Mouse (Mus musculus): Measurements from ENCODE around the gene Ms4a15.
A peak's percentile ranks its signal among the peaks of the same experiment; 100 is the strongest.

Ms4a15 gene

DNA sequence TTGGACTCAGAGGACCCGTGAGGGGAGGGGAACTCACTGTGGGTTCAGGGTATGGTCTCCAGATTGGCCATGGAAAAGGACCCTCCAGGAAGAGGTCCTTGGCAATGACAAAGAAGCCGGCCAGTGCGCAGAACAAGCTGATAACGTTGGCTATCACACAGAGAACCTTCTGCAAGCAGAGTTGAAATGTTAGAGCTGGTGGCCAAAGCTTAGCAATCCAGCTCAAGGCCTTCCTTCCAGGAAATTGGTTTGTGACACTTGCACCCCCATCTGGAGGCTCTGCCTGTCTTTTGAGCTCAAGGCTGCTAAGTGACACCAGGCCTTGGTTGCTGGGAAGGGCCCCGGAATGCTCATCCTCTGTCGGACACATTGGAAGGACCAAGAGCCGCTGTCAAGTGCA is 27.3 kb downstream of the Ms4a15 start:
- no peak for DNase-seq (ENCODE audit: low read depth, low spot score)

DNA sequence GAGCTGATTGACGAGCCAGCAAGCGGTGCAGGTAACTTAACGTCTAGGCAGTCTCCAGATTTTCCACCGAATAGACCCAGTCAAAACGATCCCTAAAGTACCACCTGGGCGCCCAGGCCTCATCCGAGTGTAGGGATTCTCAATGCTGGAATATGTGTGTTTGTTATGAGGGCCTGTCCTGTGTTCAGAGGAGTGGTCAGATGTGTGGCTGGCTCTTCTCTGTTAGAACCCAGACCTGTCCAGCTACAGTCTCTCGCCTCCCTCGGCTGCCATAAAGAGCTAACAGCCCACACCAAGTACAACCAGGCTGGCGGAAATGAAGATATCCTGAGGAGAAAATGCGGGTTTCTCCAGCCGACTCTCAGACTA is 33.1 kb downstream of the Ms4a15 start:
- DNase-seq (ENCODE audit: low read depth, low spot score) = no peak

DNA sequence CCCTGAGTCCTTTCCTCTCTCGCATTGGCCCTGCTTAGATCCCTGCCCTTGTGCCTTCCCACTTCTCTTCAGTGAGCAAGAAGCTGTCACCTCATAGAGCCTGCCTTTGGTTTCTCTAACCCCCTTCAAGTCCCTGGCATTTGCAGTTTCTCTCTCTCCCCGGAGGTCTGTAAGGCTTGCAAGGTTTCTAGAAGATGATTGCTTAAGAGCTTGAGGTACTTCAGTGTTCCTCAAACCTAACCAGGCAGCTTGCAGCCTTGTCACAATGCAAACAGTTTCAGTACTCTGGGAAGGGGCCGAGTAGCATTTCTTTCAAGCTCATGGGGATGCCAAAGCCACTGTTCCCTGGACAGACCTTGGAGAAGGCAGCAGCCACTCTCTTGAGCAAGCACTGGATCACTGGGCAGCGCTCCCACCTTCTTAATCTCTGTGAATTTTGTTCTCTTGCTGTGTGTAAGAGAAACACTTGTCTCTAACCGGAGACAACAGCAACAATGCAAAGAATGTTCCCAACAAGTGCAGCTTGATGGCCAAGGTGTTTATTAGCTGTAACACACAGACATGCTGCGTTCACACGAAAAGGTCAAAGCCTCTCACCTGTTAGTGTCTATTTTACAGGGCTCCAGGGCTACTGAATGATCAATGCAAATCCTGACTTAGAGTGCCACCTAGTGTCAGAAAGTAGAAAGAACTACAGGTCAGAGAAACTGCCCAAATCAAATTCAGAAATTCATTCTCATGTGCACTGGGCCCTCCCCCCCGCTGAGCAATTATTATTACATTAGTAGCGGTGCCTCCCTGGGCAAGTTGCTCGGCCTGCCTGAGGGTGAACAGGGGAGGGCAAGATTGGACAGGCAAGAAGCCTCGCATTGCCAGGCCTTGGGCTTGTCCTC is 33.7 kb downstream of the Ms4a15 start:
- DNase-seq (ENCODE audit: low read depth, low spot score) = peak; percentile 75

DNA sequence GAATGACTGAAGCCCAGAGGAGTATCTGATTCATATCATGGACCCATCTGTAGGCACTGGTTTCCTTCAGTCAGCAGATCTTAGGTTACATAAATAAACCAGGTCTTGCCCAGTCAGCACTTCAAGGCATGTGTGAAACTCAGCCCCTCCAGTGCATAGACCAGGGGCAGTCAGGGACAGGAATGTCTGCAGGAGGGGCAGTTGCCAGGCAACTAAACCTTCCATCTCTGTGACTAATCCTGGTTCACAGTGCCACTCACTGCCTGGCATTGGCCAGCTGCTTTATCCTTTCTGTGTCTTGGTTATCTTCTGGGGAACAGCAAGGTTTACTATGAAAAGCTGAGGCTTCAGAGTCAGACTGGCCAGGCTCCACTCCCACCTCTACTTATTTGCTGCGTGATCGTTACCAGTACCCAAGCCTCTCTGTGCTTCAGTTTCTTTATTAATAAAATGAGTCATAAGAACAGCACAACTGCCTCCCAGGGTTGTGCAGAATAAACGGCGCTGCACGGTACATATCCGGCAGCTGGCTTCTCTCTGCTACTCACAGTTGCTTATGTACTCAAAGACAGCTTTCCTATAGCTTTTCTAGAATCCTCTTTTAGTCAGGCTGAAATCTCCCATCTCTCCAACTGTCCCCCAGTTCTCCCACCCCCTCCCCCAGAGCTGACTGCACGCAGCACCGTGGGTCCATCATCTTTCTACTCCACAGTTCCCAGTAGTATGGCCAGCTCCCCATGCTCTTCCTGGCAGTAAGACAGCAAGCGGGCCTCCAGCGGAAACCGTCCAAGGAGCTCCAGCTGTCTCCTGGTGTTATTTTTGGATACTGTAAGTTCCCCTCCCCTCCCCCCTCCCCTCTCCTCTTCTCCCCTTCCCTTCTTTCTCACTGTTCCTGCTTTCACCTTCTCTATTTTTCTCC is 40.8 kb downstream of the Ms4a15 start:
- DNase-seq (ENCODE audit: low read depth, low spot score) = no peak

DNA sequence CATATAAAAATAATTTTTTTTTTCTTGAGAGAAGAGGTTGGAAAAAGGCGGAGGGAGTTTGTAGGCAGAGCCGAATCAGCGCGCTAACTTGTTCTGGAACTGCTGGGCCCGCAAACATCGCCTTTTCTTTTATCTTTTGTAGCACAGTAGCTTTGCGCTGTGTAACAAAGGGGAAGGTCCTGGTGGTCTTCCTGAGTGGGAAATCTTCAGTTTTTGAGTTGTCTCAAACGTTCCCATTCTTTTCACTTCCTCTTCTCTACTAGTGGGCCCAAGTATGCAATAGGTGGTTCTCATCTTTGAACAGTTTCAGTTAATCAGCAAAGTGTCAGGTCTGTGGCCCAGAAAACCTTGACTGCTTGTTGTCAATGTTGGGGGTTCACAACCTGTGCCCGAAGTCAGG is 43.5 kb downstream of the Ms4a15 start:
- no peak for DNase-seq (ENCODE audit: low read depth, low spot score)

DNA sequence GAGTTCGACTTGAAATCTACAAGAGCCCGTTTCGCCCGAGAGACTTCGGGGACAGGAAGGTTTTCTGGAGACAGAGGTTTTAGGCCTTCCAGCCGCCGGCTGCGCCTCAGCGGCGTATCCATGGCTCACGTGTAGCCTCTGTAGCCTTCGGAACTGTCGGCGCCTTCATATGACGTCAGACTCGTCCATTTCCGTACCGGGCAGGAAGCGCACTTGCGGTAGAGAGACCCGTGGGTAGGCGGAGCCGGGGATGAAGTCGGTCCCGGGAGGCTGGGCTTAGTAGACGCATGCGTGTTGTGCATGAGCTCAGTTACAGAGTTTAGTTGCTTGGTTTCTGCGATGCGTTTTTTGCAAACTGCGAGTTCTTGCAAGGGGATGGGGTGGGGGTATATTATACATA is 43.9 kb downstream of the Ms4a15 start, which contains the start of gene Ccdc86:
Ccdc86 (minus strand) TSS at position 155 of the 400 bp plus-strand sequence.
- peak; percentile 98 for DNase-seq (ENCODE audit: low read depth, low spot score)

DNA sequence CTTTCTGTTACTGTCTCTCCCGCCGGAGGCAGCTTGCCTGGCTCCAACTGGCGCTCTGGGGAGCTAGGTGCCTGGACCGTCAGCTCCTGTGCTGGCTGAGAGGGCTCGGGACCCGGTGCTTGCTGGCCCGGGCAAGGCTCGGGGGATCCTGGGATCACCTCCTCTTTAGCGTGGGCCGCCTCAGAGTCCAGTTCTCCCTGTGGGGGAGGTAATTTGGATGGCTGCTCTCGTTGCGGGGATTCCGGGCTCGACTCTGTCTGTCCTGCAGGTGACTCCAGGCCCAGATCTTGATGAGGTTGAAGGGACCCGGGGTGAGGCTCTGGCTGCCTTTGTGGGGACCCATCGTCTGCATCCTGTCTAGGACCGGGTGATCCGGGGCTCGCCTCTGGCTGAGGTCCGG is 44.6 kb downstream of the Ms4a15 start:
- DNase-seq (ENCODE audit: low read depth, low spot score) = peak; percentile 23

DNA sequence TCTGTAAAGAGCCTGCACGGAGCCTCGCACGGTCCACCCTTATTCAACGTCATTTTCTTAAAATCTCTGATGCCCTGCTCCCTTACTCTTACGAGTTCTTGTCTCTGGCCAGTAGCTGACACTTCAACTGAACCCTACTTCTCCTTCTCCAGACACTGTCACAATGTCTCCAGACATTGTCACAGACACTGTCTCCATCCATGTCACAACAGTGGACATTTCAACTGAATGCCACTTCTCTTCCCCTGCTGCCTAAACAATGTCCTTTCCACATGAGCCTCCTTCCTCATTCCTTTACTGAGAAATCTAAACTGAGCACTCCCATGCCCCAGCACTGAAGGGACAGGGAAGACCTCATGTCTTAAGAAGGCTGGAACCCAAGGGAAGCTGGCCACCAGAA is 45.8 kb downstream of the Ms4a15 start:
- no peak for DNase-seq (ENCODE audit: low read depth, low spot score)

DNA sequence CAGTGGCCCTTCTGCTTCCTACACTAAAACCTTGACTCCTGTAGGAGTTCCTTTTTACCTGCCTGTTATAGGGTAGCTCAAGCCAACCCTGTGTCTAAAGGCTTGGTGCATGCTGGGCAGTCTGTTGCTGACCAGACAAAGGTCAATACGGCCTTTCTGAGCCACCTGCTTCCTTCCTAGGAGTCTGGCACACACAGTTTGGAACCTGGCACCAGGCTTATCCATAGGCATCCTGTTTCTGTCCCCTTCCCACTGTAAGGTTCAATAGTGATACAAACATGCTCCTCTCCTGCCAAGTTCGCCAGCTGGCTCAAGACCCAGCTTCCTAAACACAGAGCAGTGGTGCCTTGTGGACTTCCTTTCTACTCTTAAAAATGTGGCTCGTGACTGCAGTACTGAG is 46.5 kb downstream of the Ms4a15 start:
- DNase-seq (ENCODE audit: low read depth, low spot score) = no peak

DNA sequence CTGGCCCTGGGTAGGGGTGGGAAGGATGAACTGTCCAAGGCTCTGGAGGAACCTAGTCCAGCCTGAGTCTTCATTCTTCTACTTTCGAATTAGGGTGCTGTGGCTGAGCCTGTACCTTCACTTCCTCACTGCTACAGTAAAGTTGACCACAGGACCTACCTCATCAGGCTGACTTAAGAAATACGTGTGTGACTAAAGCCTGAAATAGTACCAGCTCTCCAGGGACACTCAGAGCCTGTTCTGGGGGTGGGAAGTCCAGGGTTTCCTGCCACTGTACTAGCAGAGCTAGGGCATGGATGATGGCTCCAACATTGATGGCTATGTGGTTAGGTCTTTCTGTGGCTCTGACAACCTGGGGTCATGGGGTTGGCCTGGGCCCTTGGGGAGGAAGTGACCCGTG is 49.1 kb downstream of the Ms4a15 start:
- DNase-seq (ENCODE audit: low read depth, low spot score) = peak; percentile 31

DNA sequence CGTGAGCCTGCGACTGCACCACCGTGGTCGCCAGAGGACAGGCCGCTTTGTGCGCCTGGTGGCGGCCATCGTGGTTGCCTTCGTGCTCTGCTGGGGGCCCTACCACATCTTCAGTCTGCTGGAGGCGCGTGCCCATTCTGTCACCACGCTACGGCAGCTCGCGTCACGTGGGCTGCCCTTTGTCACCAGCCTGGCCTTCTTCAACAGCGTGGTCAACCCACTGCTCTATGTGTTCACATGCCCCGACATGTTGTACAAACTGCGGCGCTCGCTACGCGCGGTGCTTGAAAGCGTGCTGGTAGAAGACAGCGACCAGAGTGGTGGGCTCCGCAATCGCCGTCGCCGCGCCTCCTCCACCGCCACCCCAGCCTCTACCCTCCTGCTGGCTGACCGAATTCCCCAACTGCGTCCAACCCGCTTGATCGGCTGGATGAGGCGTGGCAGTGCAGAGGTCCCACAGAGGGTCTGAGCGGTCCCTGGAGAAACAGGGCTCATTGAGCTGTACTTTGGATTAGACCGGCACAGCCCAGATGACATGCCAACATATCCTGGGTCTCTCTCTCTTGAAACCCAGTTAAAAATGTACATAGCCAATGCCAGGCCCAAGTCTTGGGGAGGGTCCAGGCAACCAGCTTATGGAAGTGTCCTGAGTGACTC is 52.1 kb downstream of the Ms4a15 start:
- no peak for DNase-seq (ENCODE audit: low read depth, low spot score)

DNA sequence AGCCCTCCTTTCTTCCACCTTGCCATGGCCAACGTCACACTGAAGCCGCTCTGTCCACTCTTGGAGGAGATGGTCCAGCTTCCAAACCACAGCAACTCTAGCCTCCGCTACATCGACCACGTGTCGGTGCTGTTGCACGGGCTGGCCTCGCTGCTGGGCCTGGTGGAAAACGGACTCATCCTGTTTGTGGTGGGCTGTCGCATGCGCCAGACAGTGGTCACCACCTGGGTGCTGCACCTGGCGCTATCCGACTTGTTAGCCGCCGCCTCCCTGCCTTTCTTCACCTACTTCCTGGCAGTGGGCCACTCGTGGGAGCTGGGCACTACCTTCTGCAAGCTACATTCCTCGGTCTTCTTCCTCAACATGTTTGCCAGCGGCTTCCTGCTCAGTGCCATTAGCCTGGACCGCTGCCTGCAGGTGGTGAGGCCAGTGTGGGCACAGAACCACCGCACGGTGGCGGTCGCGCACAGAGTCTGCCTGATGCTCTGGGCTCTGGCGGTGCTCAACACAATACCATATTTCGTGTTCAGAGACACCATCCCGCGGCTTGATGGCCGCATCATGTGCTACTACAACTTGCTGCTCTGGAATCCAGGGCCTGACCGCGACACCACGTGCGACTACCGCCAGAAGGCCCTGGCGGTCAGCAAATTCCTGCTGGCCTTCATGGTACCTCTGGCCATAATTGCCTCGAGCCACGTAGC is 52.8 kb downstream of the Ms4a15 start:
- DNase-seq (ENCODE audit: low read depth, low spot score) = no peak

DNA sequence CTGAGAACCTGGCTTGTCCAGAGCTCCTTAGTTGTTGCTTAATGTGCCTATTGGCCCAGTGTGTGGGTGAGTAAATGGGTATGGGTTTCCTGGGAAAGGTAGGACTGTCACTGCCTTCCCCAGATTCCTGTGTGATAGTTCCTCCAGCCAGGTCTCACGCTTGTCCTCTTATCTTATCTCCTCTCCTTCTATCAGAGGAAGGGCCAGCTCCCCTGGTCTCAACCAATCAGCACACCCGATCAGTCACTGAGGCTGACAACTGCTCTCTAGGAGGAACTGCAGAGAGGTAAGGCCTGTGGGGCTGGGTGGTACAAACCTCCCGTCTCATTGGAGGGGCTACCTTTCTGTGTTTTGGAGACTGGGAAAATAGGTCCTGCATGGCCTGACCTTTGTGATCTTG is 54.3 kb downstream of the Ms4a15 start:
- no peak for DNase-seq (ENCODE audit: low read depth, low spot score)

DNA sequence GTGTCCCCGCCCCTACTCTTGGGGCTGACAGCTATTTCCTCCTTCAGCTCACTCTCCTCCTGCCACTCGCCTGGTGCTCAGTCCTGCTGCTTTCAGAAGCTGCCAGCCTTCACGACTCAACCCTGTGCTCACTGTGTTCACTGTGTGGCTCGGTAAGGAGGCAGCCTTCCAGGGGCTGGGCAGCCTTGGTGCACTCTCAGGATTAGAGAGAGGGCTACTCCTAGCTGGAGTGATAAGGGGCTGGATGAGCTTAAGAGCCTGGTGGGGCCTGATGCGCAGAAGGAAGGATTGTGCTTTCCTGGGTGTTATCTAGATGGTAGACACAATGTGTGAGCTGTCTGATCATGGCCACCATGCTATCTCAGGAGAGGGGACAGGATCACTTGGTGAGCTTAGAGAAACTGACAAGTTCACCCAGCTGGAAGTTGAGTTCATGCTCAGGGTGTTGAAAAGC is 55.9 kb downstream of the Ms4a15 start, which contains the start of gene Ptgdr2:
Ptgdr2 (plus strand) TSS at position 51 of the 454 bp plus-strand sequence.
- DNase-seq (ENCODE audit: low read depth, low spot score) = no peak

DNA sequence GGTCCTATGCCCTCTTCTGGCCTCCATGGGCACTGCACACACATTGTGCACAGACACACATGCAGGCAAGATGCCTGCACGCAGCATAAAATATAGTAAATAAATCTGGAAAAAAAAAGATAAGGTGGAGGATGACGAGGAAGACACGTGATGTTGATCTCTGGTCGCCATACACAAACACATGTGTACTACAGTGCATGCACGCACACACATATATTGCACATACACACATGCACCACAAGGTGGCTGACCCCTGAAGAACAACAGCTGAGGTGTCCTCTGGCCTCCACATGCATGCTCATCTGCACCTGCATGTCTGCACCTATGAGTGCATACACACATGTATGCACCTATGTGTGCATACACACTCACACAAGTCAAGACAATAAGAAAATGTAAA is 57.0 kb downstream of the Ms4a15 start:
- DNase-seq (ENCODE audit: low read depth, low spot score) = peak; percentile 54

DNA sequence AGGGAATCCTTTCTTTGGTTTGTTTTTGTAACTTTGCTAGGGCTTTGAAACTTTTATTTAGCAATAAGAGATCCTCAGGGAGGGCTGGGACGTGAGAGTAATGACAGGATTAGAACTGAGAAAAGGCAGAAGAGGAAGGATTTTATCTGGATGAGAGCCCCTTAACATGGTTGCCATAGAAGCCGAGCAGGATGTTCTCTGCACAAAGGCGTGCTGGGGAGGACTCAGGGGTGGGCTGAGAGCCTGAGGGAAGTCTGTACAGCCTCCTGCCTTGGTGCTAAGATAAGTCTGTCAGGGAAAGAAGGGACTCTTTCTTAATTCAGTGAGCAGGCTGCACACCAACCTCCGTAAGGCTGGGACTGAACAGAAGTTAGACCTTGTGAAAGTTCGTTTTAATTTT is 58.0 kb downstream of the Ms4a15 start:
- DNase-seq (ENCODE audit: low read depth, low spot score) = no peak

DNA sequence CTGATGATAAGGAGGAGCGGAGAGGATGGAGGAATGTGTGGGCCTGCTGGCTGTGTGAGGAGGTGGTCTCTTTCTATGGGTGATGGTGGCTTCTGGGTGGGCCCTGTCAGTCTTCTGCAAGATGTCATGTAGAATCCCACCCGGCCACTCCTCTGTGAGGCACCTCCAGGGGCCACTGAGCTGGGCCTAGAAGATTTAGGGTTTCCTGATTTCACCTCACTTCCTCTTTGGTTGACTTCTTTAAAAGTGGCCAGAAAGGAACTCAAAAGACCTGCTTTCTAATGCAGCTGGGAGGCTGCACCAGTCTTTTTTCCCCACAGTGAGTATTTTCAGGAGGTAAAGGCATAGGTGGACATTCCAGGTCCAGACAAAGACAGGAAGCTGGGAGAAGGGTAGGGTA is 62.4 kb downstream of the Ms4a15 start:
- DNase-seq (ENCODE audit: low read depth, low spot score) = peak; percentile 29

All from A20 (cell line).